Mouse (Mus musculus) limb, embryonic 14.5 days (tissue): Measurements from ENCODE around the gene Insig2. TPM values are rescaled to one million over a fixed set of nuclear protein-coding genes. Genes with fewer than 3 reads are reported as not detected.

Source experiments
- ATAC-seq: fragments of 200-750 bp; cut with Nextera tagmentation; 2 replicates; pipeline ENCODE4 v1.8.0; 2017; ENCODE audit warnings: low read depth, moderate number of reproducible peaks, moderate TSS enrichment; ENCODE audit not compliant: low FRiP score
- DNase-seq: peaks from one replicate; pipeline ENCODE4 v3.0.0-alpha.2; 2015; ENCODE audit warnings: low spot score
- H3K27ac ChIP-seq: fragments of 300-500 bp; sonication (generic); replicated peaks from 2 replicates; pipeline ENCODE4 v1.5.1; 2014; ENCODE audit warnings: low read depth, mild to moderate bottlenecking, low read length, moderate library complexity, mixed read lengths
- H3K27me3 ChIP-seq: fragments of 300-500 bp; sonication (generic); 2 replicates; pipeline ENCODE4 v1.6.1; 2014; ENCODE audit warnings: low read length, mixed read lengths; ENCODE audit not compliant: control insufficient read depth, insufficient read depth
- H3K36me3 ChIP-seq: fragments of 300-500 bp; sonication (generic); 2 replicates; pipeline ENCODE4 v1.6.1; 2014; ENCODE audit warnings: mild to moderate bottlenecking, low read length, moderate library complexity, mixed read lengths; ENCODE audit not compliant: control insufficient read depth, insufficient read depth
- H3K4me1 ChIP-seq: fragments of 300-500 bp; sonication (generic); 2 replicates; pipeline ENCODE4 v1.6.1; 2014; ENCODE audit warnings: antibody characterized with exemption, low read length, mixed read lengths; ENCODE audit not compliant: control insufficient read depth, insufficient read depth
- H3K4me2 ChIP-seq: fragments of 300-500 bp; sonication (generic); replicated peaks from 2 replicates; pipeline ENCODE4 v1.6.1; 2014; ENCODE audit warnings: low read depth, mild to moderate bottlenecking, low read length, moderate library complexity; ENCODE audit not compliant: severe bottlenecking
- H3K4me3 ChIP-seq: fragments of 300-500 bp; sonication (generic); replicated peaks from 2 replicates; pipeline ENCODE4 v1.5.1; 2014; ENCODE audit warnings: low read length
- H3K9ac ChIP-seq: fragments of 300-500 bp; sonication (generic); 2 replicates; pipeline ENCODE4 v1.6.1; 2014; ENCODE audit warnings: mild to moderate bottlenecking, low read depth, low read length, moderate library complexity; ENCODE audit not compliant: severe bottlenecking
- H3K9me3 ChIP-seq: fragments of 300-500 bp; sonication (generic); 2 replicates; pipeline ENCODE4 v1.6.1; 2016; ENCODE audit warnings: low read length; ENCODE audit not compliant: control insufficient read depth
- POLR2A ChIP-seq: fragments of 200-500 bp; IDR thresholded peaks from 2 replicates; pipeline ENCODE4 v1.8.0; 2012; ENCODE audit warnings: inconsistent platforms, mild to moderate bottlenecking, moderate library complexity, borderline replicate concordance; ENCODE audit not compliant: insufficient read depth, insufficient read length; ENCODE audit errors: extremely low read depth
- WGBS: fragments of 180-500 bp; shearing (Covaris S2); extraction: QIAGEN DNeasy Blood & Tissue Kit; methylation state at CpG from one replicate; pipeline ENCODE4 v1.1.7; 2014; 5-methylcytosine and 5-hydroxymethylcytosine counted together
- polyA plus RNA-seq, 2 experiments: library from polyadenylated mRNA; depleted of rRNA in 1 of 2; stranded (reverse) in 1 of 2; unstranded in 1 of 2; fragments of >200 nt; fragmentation: Nextera tagmentation in 1 of 2; extraction: Ambion mirVana in 1 of 2; gene quantifications; 2 replicates each; pipeline versions ENCODE4 v1.2.1 to v1.2.3; 2012 to 2014

The Insig2 gene
- polyA plus RNA-seq, 2 experiments: 22.6 to 27.3 TPM

DNA sequence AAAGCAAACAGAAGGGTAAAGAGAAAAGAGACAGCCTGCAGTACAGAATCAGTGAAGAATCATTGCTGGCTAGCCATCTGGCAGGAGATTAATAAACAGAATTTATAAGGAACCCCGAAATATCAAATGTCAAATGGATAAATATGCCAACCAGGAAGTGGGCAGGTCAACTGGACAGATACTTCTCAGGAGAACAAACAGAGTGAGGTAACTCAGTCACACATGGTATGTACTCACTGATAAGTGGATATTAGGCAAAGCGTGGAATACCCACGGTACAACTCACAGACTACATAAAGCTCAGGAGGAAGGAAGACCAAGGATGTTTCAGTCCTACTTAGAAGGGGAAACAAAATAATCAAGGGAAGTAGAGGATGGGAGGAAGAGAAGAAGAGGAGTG is 18.6 kb upstream of the Insig2 start:
- H3K27ac ChIP-seq: no peak overlapping the region
- no peak for DNase-seq
- 86% methylated on average over 3 of the region's 3 CpGs for WGBS

DNA sequence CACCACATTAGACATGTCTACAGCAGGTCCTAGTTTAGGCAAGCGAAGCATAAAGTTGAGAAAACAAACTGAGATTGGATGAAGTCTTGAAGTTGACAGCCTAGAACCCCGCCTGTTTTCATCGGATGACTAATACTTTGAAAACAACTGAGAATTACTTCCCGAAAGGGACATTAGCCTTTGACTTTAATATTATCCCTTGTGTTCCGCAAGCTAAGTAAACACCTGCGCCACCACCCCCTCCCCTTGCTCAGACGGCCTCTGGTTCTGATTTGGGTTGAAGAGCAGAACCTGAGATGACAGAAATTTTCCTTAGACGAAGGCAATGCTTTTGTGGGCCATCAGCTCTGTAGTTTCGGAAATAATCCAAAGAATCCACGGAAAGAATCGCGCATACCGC is 18.2 kb upstream of the Insig2 start:
- Histone ChIP-seq H3K27me3 (no peaks in the 10 kb centered on the region), H3K4me3 (no peak overlapping the region), H3K9ac (no peak overlapping the region), H3K4me2 (no peak overlapping the region), H3K4me1 (no peaks in the 10 kb centered on the region), H3K9me3 (no peaks in the 10 kb centered on the region), H3K27ac (no peak overlapping the region), H3K36me3 (no peaks in the 10 kb centered on the region)
- WGBS: 76% methylated on average over 13 of the region's 13 CpGs
- TF ChIP-seq POLR2A: no peak
- ATAC-seq (no peak), DNase-seq (no peak)

More for the DNA sequence above, 18.6 kb upstream of the Insig2 start:
- no peak for TF ChIP-seq POLR2A
- no peaks in the 10 kb centered on the region for H3K27me3 ChIP-seq
- H3K4me1 ChIP-seq: no peaks in the 10 kb centered on the region
- no peak for ATAC-seq
- no peak overlapping the region for H3K4me3 ChIP-seq
- no peaks in the 10 kb centered on the region for H3K36me3 ChIP-seq
- H3K9me3 ChIP-seq: no peaks in the 10 kb centered on the region
- H3K9ac ChIP-seq: no peak overlapping the region
- H3K4me2 ChIP-seq: no peak overlapping the region

DNA sequence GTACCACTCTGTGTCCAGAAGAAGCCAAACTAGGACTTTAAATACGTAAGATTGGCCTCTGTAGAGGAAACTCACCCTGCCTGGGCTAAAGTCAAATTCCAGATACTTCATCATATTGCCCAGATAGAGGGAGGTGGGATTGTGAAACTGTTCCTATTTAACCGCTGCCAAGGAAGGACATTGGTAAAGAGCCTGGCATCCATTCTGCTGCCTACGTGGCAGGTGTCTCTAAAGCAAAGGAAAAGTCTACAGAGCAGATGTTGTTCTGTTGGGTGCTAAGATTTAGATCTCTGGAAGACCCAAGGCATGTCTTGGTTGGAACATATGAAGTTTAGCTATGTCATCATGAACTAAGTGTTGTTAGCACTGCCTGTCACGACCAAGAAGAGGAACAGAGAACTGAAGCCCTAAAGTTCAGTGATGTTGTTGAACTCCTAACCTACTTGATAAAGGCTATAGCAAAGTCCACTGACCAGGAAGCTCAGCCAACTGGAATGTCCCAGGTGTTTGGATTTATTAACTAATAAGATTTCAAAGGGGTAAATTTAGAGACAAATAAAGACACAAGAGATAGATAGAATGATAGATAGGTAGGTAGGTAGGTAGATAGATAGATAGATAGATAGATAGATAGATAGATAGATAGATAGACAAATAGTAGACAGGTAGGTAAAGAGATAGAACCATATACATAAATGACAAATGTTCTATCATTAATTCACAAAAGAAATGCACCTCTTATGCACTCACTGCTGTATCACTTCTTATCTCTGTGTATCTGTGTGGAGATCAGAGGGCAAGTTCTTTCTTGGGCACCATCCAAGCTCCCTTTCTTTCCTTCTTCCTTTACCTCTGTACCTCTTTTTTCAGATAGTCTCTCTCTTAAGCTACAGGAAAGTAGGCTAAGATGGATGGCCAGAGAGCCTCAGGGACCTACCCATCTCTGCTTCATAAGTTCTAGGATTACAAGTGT is 16.8 kb upstream of the Insig2 start:
- H3K4me3 ChIP-seq: no peak overlapping the region

DNA sequence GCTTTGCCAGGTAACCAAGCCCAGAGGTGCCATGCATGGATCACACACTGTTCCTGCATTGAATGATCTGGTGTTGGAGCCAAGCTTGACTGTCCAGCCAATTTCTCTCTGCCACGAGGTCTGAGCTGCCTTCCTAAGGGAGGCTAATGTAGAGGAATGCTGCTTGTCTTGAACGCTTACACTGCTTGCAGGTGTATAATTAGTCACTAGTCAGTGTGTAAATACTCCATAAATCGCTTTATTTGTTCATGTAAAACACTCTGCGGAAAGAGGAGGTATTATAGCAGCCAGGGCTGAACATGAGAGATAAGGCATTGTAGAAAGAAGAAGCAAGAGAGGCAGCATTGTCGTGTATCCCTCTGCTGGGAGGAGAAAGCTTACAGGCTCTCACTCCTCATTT is 11.6 kb upstream of the Insig2 start:
- no peak for DNase-seq
- H3K4me3 ChIP-seq: no peak overlapping the region
- H3K27ac ChIP-seq: no peak overlapping the region
- H3K9me3 ChIP-seq: no peaks in the 10 kb centered on the region
- no peaks in the 10 kb centered on the region for H3K27me3 ChIP-seq
- no peaks in the 10 kb centered on the region for H3K36me3 ChIP-seq
- TF ChIP-seq POLR2A: no peak
- no peak overlapping the region for H3K9ac ChIP-seq
- H3K4me1 ChIP-seq: no peaks in the 10 kb centered on the region
- no peak overlapping the region for H3K4me2 ChIP-seq
- no peak for ATAC-seq
- 46% methylated on average over 5 of the region's 5 CpGs for WGBS

More for the DNA sequence above, 16.8 kb upstream of the Insig2 start:
- Histone ChIP-seq H3K36me3 (no peaks in the 10 kb centered on the region), H3K9ac (no peak overlapping the region), H3K4me2 (no peak overlapping the region), H3K4me1 (no peaks in the 10 kb centered on the region), H3K27ac (no peak overlapping the region), H3K27me3 (no peaks in the 10 kb centered on the region), H3K9me3 (no peaks in the 10 kb centered on the region)
- ATAC-seq: no peak
- TF ChIP-seq POLR2A: no peak
- 81% methylated on average over 4 of the region's 4 CpGs for WGBS
- no peak for DNase-seq

DNA sequence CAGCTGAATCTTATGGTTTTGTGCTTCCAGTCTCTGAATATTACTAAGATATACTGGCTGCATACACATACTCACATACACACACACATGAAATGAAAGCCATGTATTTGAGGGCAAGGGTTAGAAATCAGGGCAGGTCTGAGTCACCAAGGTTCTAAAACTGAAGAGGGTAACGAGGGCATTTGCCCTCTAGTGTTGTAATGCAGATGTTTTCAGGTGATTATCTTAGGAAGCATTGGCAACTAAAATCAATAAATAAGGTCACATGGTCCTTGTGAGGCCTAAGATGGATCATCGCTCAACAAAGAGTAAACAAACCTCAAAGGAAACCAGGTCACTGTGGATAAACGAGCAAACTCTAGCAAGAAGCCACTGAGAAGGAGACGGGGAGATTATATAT is 3.4 kb upstream of the Insig2 start:
- no peak for DNase-seq
- no peak overlapping the region for H3K4me2 ChIP-seq
- H3K4me3 ChIP-seq: no peak overlapping the region
- no peaks in the 10 kb centered on the region for H3K36me3 ChIP-seq
- no peak overlapping the region for H3K9ac ChIP-seq
- no peak for TF ChIP-seq POLR2A
- no peak overlapping the region for H3K27ac ChIP-seq
- no peaks in the 10 kb centered on the region for H3K27me3 ChIP-seq
- no peaks in the 10 kb centered on the region for H3K4me1 ChIP-seq
- WGBS: 59% methylated on average over 4 of the region's 4 CpGs
- H3K9me3 ChIP-seq: no peaks in the 10 kb centered on the region
- ATAC-seq: no peak
